Mouse (Mus musculus) heart, postnatal 0 days (tissue): ENCODE results near the gene Osbpl8. TPM values are rescaled to one million over a fixed set of nuclear protein-coding genes. Genes with fewer than 3 reads are reported as not detected.
"Not testable (repeated sequence)": the region's sequence is repeated elsewhere in the genome, so short reads cannot be mapped to it uniquely, and the experiment has no call there.

Experiments
- ATAC-seq: fragments of 200-750 bp; cut with Nextera tagmentation; 2 replicates; pipeline ENCODE4 v1.8.0; 2017; ENCODE audit warnings: low read depth, moderate number of reproducible peaks, moderate library complexity; ENCODE audit not compliant: insufficient read depth
- DNase-seq: peaks from one replicate; pipeline ENCODE4 v3.0.0-alpha.2; 2016; ENCODE audit warnings: low spot score
- H3K27ac ChIP-seq: fragments of 300-500 bp; sonication (generic); 2 replicates; pipeline ENCODE4 v1.5.1; 2014; ENCODE audit warnings: low read depth, mild to moderate bottlenecking
- H3K27me3 ChIP-seq: fragments of 300-500 bp; sonication (generic); 2 replicates; pipeline ENCODE4 v1.6.1; 2014; ENCODE audit warnings: low read length, mixed read lengths; ENCODE audit not compliant: control insufficient read depth, insufficient read depth
- H3K36me3 ChIP-seq: fragments of 300-500 bp; sonication (generic); replicated peaks from 2 replicates; pipeline ENCODE4 v1.6.1; 2014; ENCODE audit warnings: low read length, mixed read lengths; ENCODE audit not compliant: control insufficient read depth, insufficient read depth
- H3K4me1 ChIP-seq: fragments of 300-500 bp; sonication (generic); 2 replicates; pipeline ENCODE4 v1.6.1; 2014; ENCODE audit warnings: antibody characterized with exemption; ENCODE audit not compliant: control insufficient read depth, insufficient read depth
- H3K4me2 ChIP-seq: fragments of 300-500 bp; sonication (generic); 2 replicates; pipeline ENCODE4 v1.6.1; 2014; ENCODE audit warnings: low read depth, mild to moderate bottlenecking, low read length, moderate library complexity
- H3K4me3 ChIP-seq: fragments of 300-500 bp; sonication (generic); 2 replicates; pipeline ENCODE4 v1.5.1; 2014; ENCODE audit warnings: low read depth, low read length
- H3K9ac ChIP-seq: fragments of 300-500 bp; sonication (generic); replicated peaks from 2 replicates; pipeline ENCODE4 v1.6.1; 2014; ENCODE audit warnings: low read depth, low read length, mixed read lengths
- H3K9me3 ChIP-seq: fragments of 300-500 bp; sonication (generic); replicated peaks from 2 replicates; pipeline ENCODE4 v1.6.1; 2016; ENCODE audit warnings: low read length; ENCODE audit not compliant: control insufficient read depth
- CTCF ChIP-seq: IDR thresholded peaks from 2 replicates; pipeline ENCODE4 v1.5.1; 2016; ENCODE audit warnings: antibody characterized with exemption, control low read depth, low read depth
- EP300 ChIP-seq: IDR thresholded peaks from 2 replicates; pipeline ENCODE4 v1.6.1; 2016; ENCODE audit warnings: antibody characterized with exemption, low read depth
- WGBS: fragments of 180-500 bp; shearing (Covaris S2); extraction: QIAGEN DNeasy Blood & Tissue Kit; methylation state at CpG from one replicate; pipeline ENCODE4 v1.1.7; 2014; 5-methylcytosine and 5-hydroxymethylcytosine counted together
- polyA plus RNA-seq: library from polyadenylated mRNA; unstranded; fragments of >200 nt; fragmentation: Nextera tagmentation; extraction: Ambion mirVana; gene quantifications from 2 replicates; pipeline ENCODE4 v1.2.1, GENCODE M21; 2015
- total RNA-seq: library from RNA; depleted of rRNA; stranded (reverse); fragments of >200 nt; gene quantifications from 2 replicates; pipeline ENCODE4 v1.2.3, GENCODE M21; 2014; ENCODE audit warnings: low replicate concordance

The Osbpl8 gene
- total and polyA plus RNA-seq, 2 experiments from 2014 or later, result 30.8 to 110 TPM

- DNase-seq (no peak), ATAC-seq (no peak)
- H3K4me1 ChIP-seq, result no peaks in the 10 kb centered on the region
- 82% methylated on average over 3 of the region's 3 CpGs for WGBS
- no peaks in the 10 kb centered on the region for H3K36me3 ChIP-seq
- H3K27ac ChIP-seq, result no peak overlapping the region
- TF ChIP-seq CTCF (no peak), EP300 (no peak)
- no peak overlapping the region for H3K9ac ChIP-seq
- H3K4me2 ChIP-seq, result no peak overlapping the region
- H3K27me3 ChIP-seq, result no peaks in the 10 kb centered on the region
- no peak overlapping the region for H3K4me3 ChIP-seq
- H3K9me3 ChIP-seq, result no peaks in the 10 kb centered on the region
Observed at GRCm38 (mm10) chr10:111130872-111131271, 33.7 kb upstream of the Osbpl8 start.

- no peak for TF ChIP-seq EP300
- no peak for TF ChIP-seq CTCF
- H3K36me3 ChIP-seq, result no peaks in the 10 kb centered on the region
- H3K4me3 ChIP-seq, result no peak overlapping the region
- H3K9me3 ChIP-seq, result no peaks in the 10 kb centered on the region
- no peak overlapping the region for H3K27ac ChIP-seq
- no peaks in the 10 kb centered on the region for H3K27me3 ChIP-seq
- DNase-seq, result no peak
- no peaks in the 10 kb centered on the region for H3K4me1 ChIP-seq
- WGBS, result 82% methylated on average over 5 of the region's 5 CpGs
- no peak overlapping the region for H3K4me2 ChIP-seq
- no peak overlapping the region for H3K9ac ChIP-seq
- no peak for ATAC-seq
Observed at GRCm38 (mm10) chr10:111133271-111133670, 31.3 kb upstream of the Osbpl8 start.

GRCm38 (mm10) chr10:111133936-111134335, 30.6 kb upstream of the Osbpl8 start:
- DNase-seq (no peak), ATAC-seq (no peak)
- no peaks in the 10 kb centered on the region for H3K9me3 ChIP-seq
- H3K4me1 ChIP-seq, result 0 out of 2 replicates have a peak, but pooled peaks cover 1% of the 10 kb centered on the region
- H3K36me3 ChIP-seq, result no peaks in the 10 kb centered on the region
- no peak overlapping the region for H3K4me2 ChIP-seq
- 73% methylated on average over 8 of the region's 8 CpGs for WGBS
- H3K27ac ChIP-seq, result no peak overlapping the region
- no peaks in the 10 kb centered on the region for H3K27me3 ChIP-seq
- no peak overlapping the region for H3K4me3 ChIP-seq
- no peak for TF ChIP-seq CTCF
- no peak for TF ChIP-seq EP300
- H3K9ac ChIP-seq, result no peak overlapping the region

DNA sequence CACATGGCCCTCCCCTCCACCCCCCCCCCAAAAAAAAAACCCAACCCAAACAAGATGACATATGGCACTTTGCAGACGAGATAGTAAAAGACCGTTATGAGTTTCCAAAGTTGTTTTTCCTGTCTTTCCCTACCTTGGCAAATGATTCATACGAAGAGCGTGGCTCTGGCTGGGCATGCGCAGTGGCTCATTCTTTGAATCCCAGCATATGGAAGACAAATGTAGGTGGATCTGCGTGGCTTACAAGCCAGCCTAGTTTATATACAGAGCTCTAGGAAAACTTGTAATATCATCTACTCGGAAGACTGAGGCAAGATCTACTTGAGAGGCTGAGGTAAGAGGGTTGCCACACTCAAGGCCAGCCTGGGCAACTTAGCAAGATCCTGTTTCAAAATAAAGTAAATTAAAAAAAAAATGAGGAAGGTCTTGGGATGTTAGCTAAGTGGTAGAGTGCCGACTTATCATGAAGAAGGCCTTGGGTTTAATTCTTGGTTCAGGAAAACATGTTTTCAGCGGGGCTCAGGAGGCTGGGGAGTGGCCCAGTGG, 30.1 kb upstream of the Osbpl8 start:
- no peak for TF ChIP-seq CTCF
- TF ChIP-seq EP300, result no peak
- no peaks in the 10 kb centered on the region for H3K36me3 ChIP-seq
- H3K27ac ChIP-seq, result no peak overlapping the region
- H3K4me1 ChIP-seq, result 0 out of 2 replicates have a peak, but pooled peaks cover 7% of the 10 kb centered on the region
- DNase-seq (no peak), ATAC-seq (no peak)
- WGBS, result 84% methylated on average over 9 of the region's 9 CpGs
- no peak overlapping the region for H3K4me2 ChIP-seq
- no peaks in the 10 kb centered on the region for H3K27me3 ChIP-seq
- H3K4me3 ChIP-seq, result no peak overlapping the region
- H3K9ac ChIP-seq, result no peak overlapping the region
- no peaks in the 10 kb centered on the region for H3K9me3 ChIP-seq

DNA sequence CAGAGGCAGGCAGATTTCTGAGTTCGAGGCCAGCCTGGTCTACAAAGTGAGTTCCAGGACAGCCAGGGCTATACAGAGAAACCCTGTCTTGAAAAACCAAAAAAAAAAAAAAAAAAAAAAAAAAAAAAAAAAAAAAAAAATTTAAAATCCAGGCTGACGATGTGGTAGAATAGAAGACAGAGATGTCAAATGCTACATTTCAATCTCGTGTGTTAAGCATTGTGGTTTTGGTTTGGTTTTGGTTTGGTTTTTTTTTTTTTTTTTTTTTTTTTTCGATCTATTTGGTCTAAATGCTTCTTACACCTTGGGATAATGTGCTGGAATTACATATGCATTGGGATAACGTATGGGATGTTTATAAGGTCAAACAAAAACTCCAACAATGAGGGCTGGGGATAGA, 28.2 kb upstream of the Osbpl8 start:
- H3K4me2 ChIP-seq, H3K36me3 ChIP-seq, H3K27ac ChIP-seq, H3K4me3 ChIP-seq, DNase-seq, H3K27me3 ChIP-seq, ATAC-seq, H3K9me3 ChIP-seq, H3K9ac ChIP-seq: not testable (repeated sequence)
- H3K4me1 ChIP-seq, result 0 out of 2 replicates have a peak, but pooled peaks cover 11% of the 10 kb centered on the region
- WGBS, result 76% methylated on average over 5 of the region's 5 CpGs

GRCm38 (mm10) chr10:111137905-111138304, 26.6 kb upstream of the Osbpl8 start:
- no peaks in the 10 kb centered on the region for H3K9me3 ChIP-seq
- H3K9ac ChIP-seq, result no peak overlapping the region
- no peak for ATAC-seq
- H3K4me3 ChIP-seq, result no peak overlapping the region
- H3K4me1 ChIP-seq, result 0 out of 2 replicates have a peak, but pooled peaks cover 11% of the 10 kb centered on the region
- TF ChIP-seq EP300, result no peak
- no peak for TF ChIP-seq CTCF
- H3K27ac ChIP-seq, result no peak overlapping the region
- no peak overlapping the region for H3K4me2 ChIP-seq
- no peak for DNase-seq
- no peaks in the 10 kb centered on the region for H3K27me3 ChIP-seq
- WGBS, result 71% methylated on average over 4 of the region's 4 CpGs
- no peaks in the 10 kb centered on the region for H3K36me3 ChIP-seq
